Mouse (Mus musculus): ENCODE measurements around the gene Tubg1. TPM values are rescaled to one million over a fixed set of nuclear protein-coding genes. Genes with fewer than 3 reads are reported as not detected.

Tubg1 gene
- polyA plus RNA-seq, 1 experiment from 2014 or later: 20.8 TPM

DNA sequence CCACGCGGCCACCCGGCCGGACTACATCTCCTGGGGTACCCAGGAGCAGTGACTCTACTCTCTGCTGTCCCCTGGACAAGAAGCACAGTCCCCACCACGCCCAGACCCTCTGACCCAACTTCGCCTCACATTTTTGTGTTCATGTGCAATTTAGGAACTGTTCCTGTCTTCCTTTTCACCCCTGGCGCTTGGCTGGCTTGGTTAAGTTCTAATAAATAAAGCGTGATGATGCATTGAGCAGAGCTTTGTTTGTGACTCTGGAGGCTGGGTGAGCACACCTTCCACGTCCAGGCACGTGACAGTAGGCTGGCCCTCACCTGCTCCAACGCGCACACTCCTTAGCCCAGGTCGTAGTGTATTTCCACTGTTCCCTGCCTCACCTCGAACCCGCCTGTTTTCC is 41.8 kb downstream of the Tubg1 start:
- WGBS (ENCODE audit: insufficient replicate concordance): 84% methylated on average over 15 of the region's 15 CpGs
- Histone ChIP-seq H3K27me3 (ENCODE audit: insufficient read depth, low read length) (peaks cover 37% of the 10 kb centered on the region), H3K27ac (ENCODE audit: low read depth) (no peak overlapping the region), H3K9me3 (ENCODE audit: low read length) (no peaks in the 10 kb centered on the region), H3K4me1 (ENCODE audit: insufficient read depth) (peaks cover 14% of the 10 kb centered on the region), H3K4me3 (ENCODE audit: low read depth, low read length) (no peak overlapping the region), H3K9ac (replicated peaks) (no peak overlapping the region), H3K4me2 (ENCODE audit: low read depth, low read length) (no peak overlapping the region), H3K36me3 (replicated peaks; ENCODE audit: insufficient read depth, low read length) (peaks cover 10% of the 10 kb centered on the region; the same call in 1 of the 2 replicates)
- ATAC-seq (no peak), DNase-seq (no peak)
- no peak for TF ChIP-seq EP300 (IDR thresholded peaks at IDR 0.05; ENCODE audit: low read depth)
- no peak for TF ChIP-seq CTCF (IDR thresholded peaks at IDR 0.05; ENCODE audit: low read depth)

DNA sequence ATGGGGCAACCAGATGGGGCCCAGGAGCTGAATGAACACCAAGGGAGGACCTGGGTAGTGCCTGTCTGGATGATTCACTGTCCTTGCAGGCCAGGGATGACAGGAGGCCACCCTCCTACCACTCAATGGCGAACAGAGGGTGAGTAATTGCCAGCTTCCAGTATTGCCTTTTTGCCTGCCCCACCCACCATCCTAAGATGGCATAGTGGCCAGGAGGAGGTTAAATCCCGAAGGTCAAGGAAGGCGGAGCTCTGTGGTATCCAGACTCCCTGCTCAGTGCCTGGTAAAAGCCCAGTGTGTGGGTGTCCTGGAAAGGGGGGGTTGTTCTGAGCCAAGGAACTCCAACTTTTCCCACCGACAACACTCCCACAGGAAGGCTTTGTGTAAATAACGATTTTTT is 42.6 kb downstream of the Tubg1 start:
- ATAC-seq (no peak), DNase-seq (no peak)
- H3K36me3 ChIP-seq (replicated peaks; ENCODE audit: insufficient read depth, low read length): peaks cover 11% of the 10 kb centered on the region
- H3K27ac ChIP-seq (ENCODE audit: low read depth): no peak overlapping the region
- peaks cover 44% of the 10 kb centered on the region for H3K27me3 ChIP-seq (ENCODE audit: insufficient read depth, low read length)
- TF ChIP-seq EP300 (IDR thresholded peaks at IDR 0.05; ENCODE audit: low read depth): no peak
- TF ChIP-seq CTCF (IDR thresholded peaks at IDR 0.05; ENCODE audit: low read depth): no peak
- no peak overlapping the region for H3K4me3 ChIP-seq (ENCODE audit: low read depth, low read length)
- H3K9ac ChIP-seq (replicated peaks): no peak overlapping the region
- no peak overlapping the region for H3K4me2 ChIP-seq (ENCODE audit: low read depth, low read length)
- H3K9me3 ChIP-seq (ENCODE audit: low read length): no peaks in the 10 kb centered on the region
- peaks cover 14% of the 10 kb centered on the region for H3K4me1 ChIP-seq (ENCODE audit: insufficient read depth)
- WGBS (ENCODE audit: insufficient replicate concordance): 67% methylated on average over 5 of the region's 5 CpGs

DNA sequence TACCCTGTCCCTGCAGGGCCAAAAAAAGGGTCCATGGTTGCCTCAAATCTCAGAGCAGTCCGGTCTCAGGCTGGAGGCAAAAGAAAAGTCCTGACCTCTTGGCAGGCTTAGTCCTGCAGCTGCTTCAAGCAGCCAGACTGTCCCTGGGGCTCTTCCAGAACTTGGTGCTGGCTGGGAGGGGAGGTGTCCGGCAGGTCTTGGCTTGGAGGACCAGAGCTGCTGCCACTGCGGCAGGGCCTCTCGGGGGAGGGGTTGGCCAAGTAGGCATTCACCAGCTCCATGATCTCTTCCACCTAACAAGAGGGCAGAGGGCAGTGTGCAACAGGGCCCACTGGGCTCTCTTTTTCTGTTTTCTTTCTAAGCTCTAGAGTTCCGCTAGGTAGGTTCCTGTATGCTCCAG is 43.0 kb downstream of the Tubg1 start:
- Histone ChIP-seq H3K27ac (ENCODE audit: low read depth) (no peak overlapping the region), H3K9me3 (ENCODE audit: low read length) (no peaks in the 10 kb centered on the region), H3K36me3 (replicated peaks; ENCODE audit: insufficient read depth, low read length) (peaks cover 14% of the 10 kb centered on the region), H3K27me3 (ENCODE audit: insufficient read depth, low read length) (peaks cover 49% of the 10 kb centered on the region), H3K4me2 (ENCODE audit: low read depth, low read length) (no peak overlapping the region), H3K4me1 (ENCODE audit: insufficient read depth) (peaks cover 14% of the 10 kb centered on the region), H3K4me3 (ENCODE audit: low read depth, low read length) (no peak overlapping the region), H3K9ac (replicated peaks) (no peak overlapping the region)
- TF ChIP-seq CTCF (IDR thresholded peaks at IDR 0.05; ENCODE audit: low read depth) (no peak), EP300 (IDR thresholded peaks at IDR 0.05; ENCODE audit: low read depth) (no peak)
- ATAC-seq (no peak), DNase-seq (no peak)
- 65% methylated on average over 5 of the region's 5 CpGs for WGBS (ENCODE audit: insufficient replicate concordance)

DNA sequence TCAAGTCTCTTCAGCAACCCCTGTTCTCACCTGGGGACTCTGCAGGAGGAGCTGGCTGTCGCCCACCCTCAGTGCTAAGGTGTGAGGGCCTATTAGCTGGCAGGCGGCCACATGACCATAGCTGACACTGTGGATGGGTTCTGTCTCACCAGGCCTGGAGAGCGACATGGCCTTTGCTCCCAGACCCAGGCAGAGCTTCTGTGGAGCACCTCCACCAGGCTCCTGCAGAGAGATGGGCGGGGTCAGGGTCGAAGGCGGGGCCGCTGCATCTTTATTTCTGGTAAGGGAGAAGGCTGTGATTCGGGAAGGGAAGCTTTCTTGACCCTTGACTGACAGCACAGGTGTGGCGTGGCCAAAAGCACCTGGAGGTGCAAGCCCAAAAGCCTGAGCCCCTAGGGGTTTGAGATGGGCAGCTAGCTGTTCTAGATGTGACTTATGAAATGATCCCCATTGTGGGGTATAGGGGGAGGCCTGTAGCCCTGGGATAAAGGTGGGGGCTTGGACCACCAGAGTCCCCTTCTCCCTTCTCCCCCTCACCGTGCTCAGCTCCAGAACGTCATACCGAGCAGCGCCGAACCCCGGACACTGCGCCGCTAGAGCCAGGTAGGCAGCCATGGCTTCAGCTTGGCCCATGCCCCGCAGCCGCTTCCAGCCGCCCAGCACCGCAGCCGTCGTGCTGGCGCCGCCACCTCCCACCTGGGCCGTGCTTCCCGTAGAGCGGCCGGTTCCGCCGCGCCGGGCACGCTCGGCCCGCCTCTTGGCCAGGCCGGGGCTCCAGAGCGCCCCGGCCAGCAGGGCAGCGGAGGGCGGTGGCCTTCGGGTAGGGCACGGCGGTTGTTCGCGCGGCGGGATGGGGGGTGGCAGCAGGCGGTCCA is 44.0 kb downstream of the Tubg1 start:
- Histone ChIP-seq H3K4me2 (ENCODE audit: low read depth, low read length) (peak overlapping the region; percentile 16; the same call in 1 of the 2 replicates), H3K9me3 (ENCODE audit: low read length) (no peaks in the 10 kb centered on the region), H3K4me3 (ENCODE audit: low read depth, low read length) (peak overlapping the region; percentile 4; the same call in 1 of the 2 replicates), H3K36me3 (replicated peaks; ENCODE audit: insufficient read depth, low read length) (peaks cover 16% of the 10 kb centered on the region), H3K9ac (replicated peaks) (no peak overlapping the region), H3K27ac (ENCODE audit: low read depth) (no peak overlapping the region), H3K4me1 (ENCODE audit: insufficient read depth) (peaks cover 19% of the 10 kb centered on the region), H3K27me3 (ENCODE audit: insufficient read depth, low read length) (peaks cover 58% of the 10 kb centered on the region)
- no peak for DNase-seq
- ATAC-seq: no peak; the same call in 1 of the 2 replicates
- WGBS (ENCODE audit: insufficient replicate concordance): 27% methylated on average over 43 of the region's 49 CpGs
- TF ChIP-seq EP300 (IDR thresholded peaks at IDR 0.05; ENCODE audit: low read depth) (no peak), CTCF (IDR thresholded peaks at IDR 0.05; ENCODE audit: low read depth) (no peak)

DNA sequence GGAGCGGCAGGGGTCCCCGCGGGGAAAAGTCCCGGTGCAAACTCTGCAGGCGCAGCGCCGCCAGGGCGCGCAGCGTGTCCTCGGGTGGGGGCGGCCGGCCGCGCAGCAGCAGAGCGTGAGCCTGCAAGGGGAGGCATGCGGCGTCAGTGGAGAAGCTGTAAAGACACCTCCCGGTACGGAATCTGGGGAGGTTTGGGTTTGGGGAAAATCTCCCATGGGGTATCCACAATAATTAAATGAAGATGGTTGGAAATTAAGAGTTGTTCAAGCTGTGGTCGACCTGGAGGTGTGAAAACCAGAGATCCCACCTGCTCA is 44.6 kb downstream of the Tubg1 start:
- Histone ChIP-seq H3K27ac (ENCODE audit: low read depth) (no peak overlapping the region), H3K9me3 (ENCODE audit: low read length) (no peaks in the 10 kb centered on the region), H3K4me2 (ENCODE audit: low read depth, low read length) (peak overlapping the region; percentile 16; the same call in 1 of the 2 replicates), H3K4me3 (ENCODE audit: low read depth, low read length) (peak overlapping the region; percentile 4; the same call in 1 of the 2 replicates), H3K4me1 (ENCODE audit: insufficient read depth) (peaks cover 19% of the 10 kb centered on the region), H3K27me3 (ENCODE audit: insufficient read depth, low read length) (peaks cover 63% of the 10 kb centered on the region), H3K9ac (replicated peaks) (no peak overlapping the region), H3K36me3 (replicated peaks; ENCODE audit: insufficient read depth, low read length) (peaks cover 16% of the 10 kb centered on the region)
- TF ChIP-seq CTCF (IDR thresholded peaks at IDR 0.05; ENCODE audit: low read depth) (no peak), EP300 (IDR thresholded peaks at IDR 0.05; ENCODE audit: low read depth) (no peak)
- DNase-seq (no peak), ATAC-seq (no peak)
- 18% methylated on average over 20 of the region's 21 CpGs for WGBS (ENCODE audit: insufficient replicate concordance)

DNA sequence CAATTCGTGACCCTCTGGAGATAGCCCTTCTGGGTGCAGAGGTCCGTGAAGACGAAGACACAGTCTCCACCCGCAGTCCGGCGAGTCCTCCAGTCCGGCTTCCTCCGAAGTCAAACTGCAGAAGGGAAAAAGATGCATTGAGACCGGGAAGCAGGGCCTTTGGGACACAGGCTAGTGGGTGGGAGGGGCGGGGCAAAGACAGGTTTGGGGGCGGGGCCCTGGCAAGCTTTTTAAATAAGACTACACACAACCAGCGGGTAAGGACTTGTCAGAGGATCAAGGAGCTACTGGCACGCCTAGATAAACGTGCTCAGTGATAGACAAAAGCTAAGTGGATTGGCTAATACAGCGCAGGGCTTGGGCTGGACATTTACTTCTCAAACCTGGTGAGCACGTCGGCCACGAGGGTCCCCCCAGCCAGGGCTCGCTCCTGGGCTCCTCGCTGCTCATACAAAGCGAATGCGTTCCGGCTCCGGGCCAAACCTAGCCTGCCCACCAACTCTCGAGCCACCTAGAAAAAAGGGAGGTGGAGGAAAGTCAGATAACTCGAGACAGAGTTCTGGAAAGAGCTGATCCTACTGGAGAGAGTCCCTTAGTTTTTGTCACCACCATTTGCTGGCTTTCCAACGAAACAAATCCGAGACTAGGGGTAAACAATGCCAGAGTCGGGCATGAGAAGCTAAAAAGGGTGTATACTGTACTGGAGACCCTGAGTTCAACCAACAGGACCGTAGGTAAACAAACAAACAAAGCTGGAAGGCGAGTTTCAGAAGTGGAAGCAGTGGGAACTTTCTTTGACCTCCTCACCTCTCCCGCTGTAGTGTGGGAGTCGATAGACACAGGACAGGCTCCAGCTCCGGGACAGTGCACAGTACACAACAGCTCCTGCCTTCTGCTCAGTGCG is 45.2 kb downstream of the Tubg1 start:
- Histone ChIP-seq H3K36me3 (replicated peaks; ENCODE audit: insufficient read depth, low read length) (peaks cover 16% of the 10 kb centered on the region), H3K4me3 (ENCODE audit: low read depth, low read length) (0 out of 2 replicates have a peak overlapping the region, but pooled peaks have one; percentile 10), H3K27me3 (ENCODE audit: insufficient read depth, low read length) (peaks cover 69% of the 10 kb centered on the region), H3K9me3 (ENCODE audit: low read length) (no peaks in the 10 kb centered on the region), H3K4me1 (ENCODE audit: insufficient read depth) (peaks cover 25% of the 10 kb centered on the region), H3K27ac (ENCODE audit: low read depth) (no peak overlapping the region), H3K9ac (replicated peaks) (no peak overlapping the region), H3K4me2 (ENCODE audit: low read depth, low read length) (peak overlapping the region; percentile 44)
- peak; percentile 30; the same call in 1 of the 2 replicates for ATAC-seq
- no peak for TF ChIP-seq CTCF (IDR thresholded peaks at IDR 0.05; ENCODE audit: low read depth)
- no peak for DNase-seq
- WGBS (ENCODE audit: insufficient replicate concordance): 20% methylated on average over 35 of the region's 35 CpGs
